Mouse (Mus musculus): ENCODE measurements around the gene Ugt2b34. TPM values are rescaled to one million over a fixed set of nuclear protein-coding genes. Genes with fewer than 3 reads are reported as not detected.

Gene Ugt2b34
- not detected for total RNA-seq (2023)

DNA sequence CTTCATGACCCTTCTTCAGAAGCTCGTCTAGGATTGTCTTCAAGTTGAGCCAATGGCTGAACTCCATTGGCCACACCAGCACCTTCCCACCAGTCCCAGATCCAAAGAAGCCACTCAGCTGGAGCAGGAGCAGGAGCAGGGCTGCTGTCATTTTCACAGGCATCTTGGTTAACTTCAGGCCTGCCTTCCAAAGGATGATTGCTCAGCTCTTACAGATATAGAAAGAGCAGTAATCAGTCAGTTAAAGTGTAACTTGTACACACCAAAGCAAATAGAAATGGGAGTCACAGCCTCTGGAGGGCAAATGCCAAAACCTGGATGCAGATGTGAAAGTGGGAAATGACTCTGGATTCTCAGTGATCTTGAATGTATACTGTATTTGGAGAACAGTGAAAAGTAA is at the start of gene Ugt2b34:
Gene Ugt2b34, minus strand, starts transcription at position 180 of the 400 bp plus-strand sequence.

DNA sequence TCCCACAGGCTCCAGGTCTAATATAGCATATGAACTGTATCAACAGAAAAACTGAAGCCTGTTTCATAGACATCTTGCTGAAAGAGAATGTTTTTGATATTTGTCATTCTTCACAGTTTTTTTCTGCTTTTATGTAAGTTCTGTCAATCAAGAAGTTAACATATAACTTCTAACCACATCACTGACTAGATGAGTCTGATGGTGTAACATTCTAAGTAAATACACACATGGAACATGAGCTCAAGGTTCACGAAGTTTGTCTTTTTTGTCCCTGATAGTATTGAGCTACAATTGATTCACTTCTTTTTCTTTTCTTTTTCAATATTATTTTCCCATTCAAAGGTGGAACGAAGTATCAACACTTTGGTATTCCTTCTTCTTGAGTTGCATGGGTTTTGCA is 19.7 kb upstream of the Ugt2b34 start, which contains the start of gene Ugt2b1:
Gene Ugt2b1, minus strand, starts transcription at position 105 of the 400 bp plus-strand sequence.

Other genes starting within 250 kb of the Ugt2b34 start
- not detected for gene Tmprss11b, start 230.6 kb downstream of the Ugt2b34 start, total RNA-seq (2023)
- gene Tmprss11e, start 161.1 kb downstream of the Ugt2b34 start, total RNA-seq (2023) = not detected
- 10 to 100 TPM; 84.6 to 92.8 TPM for gene Ythdc1, start 102.7 kb downstream of the Ugt2b34 start, total RNA-seq (2023)
- gene Ugt2b1, start 19.6 kb upstream of the Ugt2b34 start, total RNA-seq (2023) = not detected
- gene Ugt2b35, start 93.9 kb upstream of the Ugt2b34 start, total RNA-seq (2023) = not detected
- not detected for gene Ugt2b36, start 185.6 kb upstream of the Ugt2b34 start, total RNA-seq (2023)
- not detected for gene Ugt2b5, start 233.4 kb upstream of the Ugt2b34 start, total RNA-seq (2023)

Measured in neutrophil, adult 83 days (primary cell).